Mouse (Mus musculus): ENCODE data around the gene Sgpp1. TPM values are rescaled to one million over a fixed set of nuclear protein-coding genes. Genes with fewer than 3 reads are reported as not detected.

Gene Sgpp1
- 13.4 and 15.0 TPM in 2 replicates for polyA plus RNA-seq (2015; fragmentation: Nextera tagmentation; extraction: Ambion mirVana)

DNA sequence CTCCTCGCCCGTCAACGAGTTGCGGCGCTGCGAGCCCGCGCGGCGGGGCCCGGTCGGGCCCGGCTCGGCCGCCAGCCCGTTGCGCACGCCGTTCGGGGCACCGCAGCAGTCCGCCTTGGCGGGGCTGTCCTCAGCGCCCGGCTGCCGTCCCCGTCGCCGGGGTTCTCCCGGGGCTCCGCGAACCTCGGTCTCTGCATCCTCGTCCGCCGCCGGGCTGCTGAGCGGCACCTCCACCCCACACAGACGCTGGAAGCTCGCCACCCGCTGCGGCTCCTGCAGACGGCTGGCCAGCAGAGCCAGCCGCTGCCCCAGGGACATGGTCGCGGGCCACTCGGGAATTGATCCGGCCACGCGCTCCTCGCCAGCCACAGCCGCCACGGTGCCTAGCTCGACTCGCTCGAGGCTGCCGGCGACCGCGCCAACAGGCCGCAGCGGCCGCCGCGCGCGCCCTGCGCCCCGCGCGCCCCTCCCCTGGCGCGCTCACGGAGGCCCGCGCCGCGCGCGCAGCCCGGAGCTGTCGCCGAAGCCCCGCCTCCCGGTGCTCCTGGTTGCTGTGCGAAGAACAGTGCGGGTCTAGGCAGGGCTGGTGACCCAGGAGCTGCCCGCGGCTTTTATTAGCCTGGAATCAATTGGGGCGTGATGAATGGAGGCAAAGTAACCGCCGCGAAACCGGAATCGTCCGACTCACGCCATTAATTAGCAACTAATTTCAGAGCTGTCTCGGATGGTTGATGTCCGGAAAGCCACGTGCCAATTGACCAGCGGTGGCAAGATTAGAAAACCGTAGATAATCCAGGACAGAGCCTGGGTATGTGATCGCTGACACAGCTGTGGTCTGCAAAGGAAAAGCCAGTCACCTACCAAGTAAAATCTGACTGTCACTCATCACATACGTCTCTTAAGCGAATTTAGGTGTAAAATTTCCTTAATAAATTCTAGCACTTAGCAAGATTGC is at the start of gene Sgpp1:
Gene Sgpp1, minus strand, starts transcription at position 484 of the 955 bp plus-strand sequence.
- Histone ChIP-seq H3K27me3 (ENCODE audit: control insufficient read depth, insufficient read depth, low read depth, low read length) (no peaks in the 10 kb centered on the region), H3K9me3 (ENCODE audit: control insufficient read depth, low read length) (no peaks in the 10 kb centered on the region), H3K27ac (ENCODE audit: low read length) (peak within 1 kb of the TSS; percentile 70), H3K4me2 (ENCODE audit: low read depth, low read length) (peak within 1 kb of the TSS; percentile 98), H3K4me3 (ENCODE audit: low read length) (peak within 1 kb of the TSS; percentile 90), H3K9ac (ENCODE audit: low read length) (peak within 1 kb of the TSS; percentile 95), H3K4me1 (replicated peaks; ENCODE audit: control insufficient read depth, insufficient read depth, low read length) (peaks cover 12% of the 10 kb centered on the region), H3K36me3 (ENCODE audit: control insufficient read depth, insufficient read depth, low read length) (no peaks in the 10 kb centered on the region)
- under 1% methylated on average over 73 of the region's 105 CpGs for WGBS
- peak; percentile 93 for ATAC-seq (ENCODE audit: low read depth)

DNA sequence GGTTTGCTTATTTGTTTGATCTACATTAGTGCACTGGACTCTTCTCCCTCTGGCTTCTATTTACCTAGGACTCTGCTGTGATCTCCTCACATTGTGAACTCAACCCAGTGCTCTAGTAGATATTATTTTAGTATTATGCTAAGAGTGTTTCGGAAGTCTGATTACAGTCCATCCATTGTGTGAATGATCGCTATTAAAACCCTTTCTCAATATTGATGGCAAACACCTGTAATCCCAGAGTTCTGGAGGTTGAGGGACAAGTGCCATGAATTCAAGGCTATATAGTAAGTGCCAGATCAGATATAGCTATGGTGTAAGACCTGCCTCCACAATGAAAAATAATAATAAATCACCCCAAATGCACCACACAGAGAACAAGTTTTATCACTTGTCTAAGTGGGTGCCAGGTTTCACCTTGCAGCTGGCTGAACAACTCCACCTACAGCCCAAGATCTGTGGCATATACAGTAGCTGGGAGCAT is 48.8 kb upstream of the Sgpp1 start:
- WGBS = 83% methylated on average over 2 of the region's 2 CpGs
- Histone ChIP-seq H3K9ac (ENCODE audit: low read length) (no peak overlapping the region), H3K36me3 (ENCODE audit: control insufficient read depth, insufficient read depth, low read length) (no peaks in the 10 kb centered on the region), H3K27me3 (ENCODE audit: control insufficient read depth, insufficient read depth, low read depth, low read length) (no peaks in the 10 kb centered on the region), H3K4me3 (ENCODE audit: low read length) (no peak overlapping the region), H3K27ac (ENCODE audit: low read length) (no peak overlapping the region), H3K4me2 (ENCODE audit: low read depth, low read length) (no peak overlapping the region), H3K4me1 (replicated peaks; ENCODE audit: control insufficient read depth, insufficient read depth, low read length) (no peaks in the 10 kb centered on the region), H3K9me3 (ENCODE audit: control insufficient read depth, low read length) (no peaks in the 10 kb centered on the region)
- no peak for ATAC-seq (ENCODE audit: low read depth)

DNA sequence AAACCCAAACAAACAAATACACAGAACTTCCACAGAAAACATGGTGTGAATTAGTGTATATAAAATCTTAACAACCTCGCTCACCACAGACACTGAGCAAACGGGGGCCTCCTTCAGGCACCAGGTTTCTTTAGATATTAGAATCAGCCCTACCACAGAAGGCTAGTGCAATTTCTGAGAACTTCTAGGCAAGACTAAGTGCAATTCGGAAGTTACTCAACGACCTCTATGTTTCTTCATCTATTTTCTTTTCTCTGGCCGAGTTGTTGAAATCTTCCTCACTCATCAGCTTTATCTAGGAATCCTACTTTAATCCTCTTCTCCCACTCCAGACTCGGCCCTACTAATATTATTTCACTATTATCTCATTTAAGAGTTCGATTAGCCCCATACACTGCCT is 46.5 kb upstream of the Sgpp1 start:
- no peak overlapping the region for H3K4me2 ChIP-seq (ENCODE audit: low read depth, low read length)
- no peaks in the 10 kb centered on the region for H3K36me3 ChIP-seq (ENCODE audit: control insufficient read depth, insufficient read depth, low read length)
- no peak overlapping the region for H3K27ac ChIP-seq (ENCODE audit: low read length)
- H3K9me3 ChIP-seq (ENCODE audit: control insufficient read depth, low read length) = no peaks in the 10 kb centered on the region
- WGBS = 73% methylated on average over 7 of the region's 7 CpGs
- no peaks in the 10 kb centered on the region for H3K4me1 ChIP-seq (replicated peaks; ENCODE audit: control insufficient read depth, insufficient read depth, low read length)
- H3K27me3 ChIP-seq (ENCODE audit: control insufficient read depth, insufficient read depth, low read depth, low read length) = no peaks in the 10 kb centered on the region
- no peak overlapping the region for H3K9ac ChIP-seq (ENCODE audit: low read length)
- H3K4me3 ChIP-seq (ENCODE audit: low read length) = no peak overlapping the region
- ATAC-seq (ENCODE audit: low read depth) = no peak

DNA sequence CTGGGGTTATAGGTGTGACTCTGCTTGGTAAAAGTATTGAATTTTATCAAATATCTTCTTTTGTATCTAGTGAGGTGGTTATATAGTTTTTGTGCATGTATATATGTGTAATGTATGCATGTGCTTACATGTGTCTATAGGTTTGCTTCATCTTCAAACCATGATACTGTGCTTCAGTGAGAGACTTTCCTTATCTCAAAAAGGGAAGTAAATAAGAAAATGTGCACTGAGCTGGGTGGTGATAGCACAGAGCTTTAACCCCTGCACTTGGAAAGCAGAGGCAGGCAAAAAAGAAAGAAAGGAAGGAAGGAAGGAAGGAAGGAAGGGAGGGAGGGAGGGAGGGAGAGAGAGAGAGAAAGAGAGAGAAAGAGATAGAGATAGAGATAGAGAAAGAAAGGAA is 45.9 kb upstream of the Sgpp1 start:
- no peak for ATAC-seq (ENCODE audit: low read depth)
- Histone ChIP-seq H3K4me1 (replicated peaks; ENCODE audit: control insufficient read depth, insufficient read depth, low read length) (no peaks in the 10 kb centered on the region), H3K36me3 (ENCODE audit: control insufficient read depth, insufficient read depth, low read length) (no peaks in the 10 kb centered on the region), H3K4me3 (ENCODE audit: low read length) (no peak overlapping the region), H3K9me3 (ENCODE audit: control insufficient read depth, low read length) (no peaks in the 10 kb centered on the region), H3K4me2 (ENCODE audit: low read depth, low read length) (no peak overlapping the region), H3K9ac (ENCODE audit: low read length) (no peak overlapping the region), H3K27me3 (ENCODE audit: control insufficient read depth, insufficient read depth, low read depth, low read length) (no peaks in the 10 kb centered on the region), H3K27ac (ENCODE audit: low read length) (no peak overlapping the region)

DNA sequence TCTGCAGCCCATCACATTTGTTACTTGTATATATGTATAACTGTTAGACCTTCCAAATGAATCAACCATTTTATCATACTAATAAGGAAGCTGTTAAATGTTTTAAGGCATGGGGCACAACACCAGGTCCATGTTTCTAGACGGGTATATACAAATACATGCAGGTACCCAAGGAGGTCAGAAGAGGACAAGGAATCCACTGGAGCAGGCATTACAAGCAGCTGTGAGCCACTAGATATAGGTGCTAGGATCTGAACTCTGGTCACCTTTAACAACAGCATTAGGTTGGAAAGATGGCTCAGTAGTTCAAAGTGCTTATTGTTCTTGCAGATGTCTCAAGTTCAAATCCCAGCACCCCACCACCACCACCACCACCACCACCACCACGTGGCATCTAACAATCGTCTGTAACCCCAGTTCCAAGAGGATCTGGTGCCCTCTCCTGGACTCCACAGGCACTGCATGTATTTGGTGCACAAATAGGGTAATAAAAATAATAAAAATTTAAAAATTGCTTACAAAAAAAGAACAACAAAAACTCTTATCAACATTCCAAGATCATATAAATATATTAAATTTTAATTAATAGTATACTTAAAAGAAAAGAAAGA is 37.0 kb upstream of the Sgpp1 start:
- no peaks in the 10 kb centered on the region for H3K9me3 ChIP-seq (ENCODE audit: control insufficient read depth, low read length)
- WGBS = 23% methylated on average over 3 of the region's 3 CpGs
- no peak for ATAC-seq (ENCODE audit: low read depth)

DNA sequence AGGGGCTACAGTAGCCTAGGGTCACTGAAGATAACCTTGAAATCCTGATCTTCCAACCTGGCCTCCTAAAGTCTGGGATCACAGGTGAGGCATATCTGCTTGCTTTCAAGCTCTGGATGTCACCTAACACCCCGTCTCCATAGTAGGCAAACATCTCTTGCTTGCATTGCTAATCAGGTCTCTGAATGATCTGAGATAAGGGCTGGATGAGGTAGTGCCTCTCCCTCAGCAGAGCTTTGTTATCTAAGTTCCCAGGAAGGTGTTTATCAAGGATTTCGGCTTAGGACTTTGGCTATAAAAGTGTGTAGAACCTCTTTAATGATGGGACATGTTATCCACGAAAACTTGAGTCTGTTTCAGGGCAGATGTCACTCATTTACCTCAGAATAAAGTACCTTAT is 35.9 kb upstream of the Sgpp1 start:
- Histone ChIP-seq H3K4me2 (ENCODE audit: low read depth, low read length) (no peak overlapping the region), H3K9ac (ENCODE audit: low read length) (no peak overlapping the region), H3K4me1 (replicated peaks; ENCODE audit: control insufficient read depth, insufficient read depth, low read length) (no peaks in the 10 kb centered on the region), H3K36me3 (ENCODE audit: control insufficient read depth, insufficient read depth, low read length) (no peaks in the 10 kb centered on the region), H3K27me3 (ENCODE audit: control insufficient read depth, insufficient read depth, low read depth, low read length) (no peaks in the 10 kb centered on the region), H3K27ac (ENCODE audit: low read length) (no peak overlapping the region), H3K9me3 (ENCODE audit: control insufficient read depth, low read length) (no peaks in the 10 kb centered on the region), H3K4me3 (ENCODE audit: low read length) (no peak overlapping the region)
- 17% methylated on average over 3 of the region's 3 CpGs for WGBS
- ATAC-seq (ENCODE audit: low read depth) = no peak

More for the DNA sequence above, 37.0 kb upstream of the Sgpp1 start:
- Histone ChIP-seq H3K9ac (ENCODE audit: low read length) (no peak overlapping the region), H3K4me2 (ENCODE audit: low read depth, low read length) (no peak overlapping the region), H3K36me3 (ENCODE audit: control insufficient read depth, insufficient read depth, low read length) (no peaks in the 10 kb centered on the region), H3K4me1 (replicated peaks; ENCODE audit: control insufficient read depth, insufficient read depth, low read length) (no peaks in the 10 kb centered on the region), H3K27me3 (ENCODE audit: control insufficient read depth, insufficient read depth, low read depth, low read length) (no peaks in the 10 kb centered on the region), H3K27ac (ENCODE audit: low read length) (no peak overlapping the region), H3K4me3 (ENCODE audit: low read length) (no peak overlapping the region)

DNA sequence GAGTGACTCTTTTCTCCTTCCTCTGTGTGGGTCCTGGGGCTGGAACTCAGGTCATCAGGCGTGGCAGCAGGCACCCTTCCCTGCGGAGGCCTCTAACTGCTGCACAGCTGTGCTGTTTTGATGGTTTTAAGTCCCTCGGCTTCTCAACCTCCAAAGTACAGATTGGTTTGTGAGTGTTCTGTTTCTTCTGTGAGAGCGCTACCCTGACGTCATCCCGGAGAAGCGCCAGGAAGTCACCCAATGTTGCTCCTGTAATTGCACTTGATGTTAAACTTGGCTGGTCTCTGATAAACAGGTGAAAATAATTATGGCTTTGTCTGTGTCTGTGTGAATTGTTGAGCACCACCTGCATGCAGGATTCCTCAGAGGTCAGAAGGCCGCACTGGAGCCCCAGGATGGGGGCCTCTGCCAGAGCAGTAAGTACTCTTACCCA is 31.4 kb upstream of the Sgpp1 start:
- Histone ChIP-seq H3K4me3 (ENCODE audit: low read length) (no peak overlapping the region), H3K27me3 (ENCODE audit: control insufficient read depth, insufficient read depth, low read depth, low read length) (no peaks in the 10 kb centered on the region), H3K9me3 (ENCODE audit: control insufficient read depth, low read length) (no peaks in the 10 kb centered on the region), H3K36me3 (ENCODE audit: control insufficient read depth, insufficient read depth, low read length) (no peaks in the 10 kb centered on the region), H3K27ac (ENCODE audit: low read length) (no peak overlapping the region), H3K4me2 (ENCODE audit: low read depth, low read length) (no peak overlapping the region), H3K9ac (ENCODE audit: low read length) (no peak overlapping the region), H3K4me1 (replicated peaks; ENCODE audit: control insufficient read depth, insufficient read depth, low read length) (no peaks in the 10 kb centered on the region)
- 49% methylated on average over 8 of the region's 8 CpGs for WGBS
- ATAC-seq (ENCODE audit: low read depth) = no peak

DNA sequence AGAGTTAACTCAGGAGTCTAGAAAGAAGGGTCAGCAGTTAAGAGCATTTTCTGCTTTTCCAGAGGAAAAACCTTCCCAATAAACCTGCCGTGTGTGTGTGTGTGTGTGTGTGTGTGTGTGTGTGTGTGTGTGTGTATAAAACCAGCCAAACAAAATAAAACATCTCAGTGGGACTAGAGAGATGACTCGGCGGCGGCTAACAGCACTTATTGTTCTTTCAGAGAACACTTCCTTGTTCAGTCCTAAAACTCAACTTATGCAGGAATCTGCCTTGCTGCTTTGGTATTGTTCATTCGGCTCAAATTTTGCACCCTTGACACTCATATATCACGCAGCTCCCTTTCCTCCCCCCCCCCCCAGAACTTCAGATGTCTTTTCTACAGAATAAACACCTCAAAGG is 30.9 kb upstream of the Sgpp1 start:
- Histone ChIP-seq H3K4me1 (replicated peaks; ENCODE audit: control insufficient read depth, insufficient read depth, low read length) (no peaks in the 10 kb centered on the region), H3K27me3 (ENCODE audit: control insufficient read depth, insufficient read depth, low read depth, low read length) (no peaks in the 10 kb centered on the region), H3K9ac (ENCODE audit: low read length) (no peak overlapping the region), H3K4me3 (ENCODE audit: low read length) (no peak overlapping the region), H3K36me3 (ENCODE audit: control insufficient read depth, insufficient read depth, low read length) (no peaks in the 10 kb centered on the region), H3K27ac (ENCODE audit: low read length) (no peak overlapping the region), H3K4me2 (ENCODE audit: low read depth, low read length) (no peak overlapping the region; the same call in 1 of the 2 replicates), H3K9me3 (ENCODE audit: control insufficient read depth, low read length) (no peaks in the 10 kb centered on the region)
- no peak for ATAC-seq (ENCODE audit: low read depth)
- whole genome bisulfite sequencing = 50% methylated on average over 6 of the region's 6 CpGs

DNA sequence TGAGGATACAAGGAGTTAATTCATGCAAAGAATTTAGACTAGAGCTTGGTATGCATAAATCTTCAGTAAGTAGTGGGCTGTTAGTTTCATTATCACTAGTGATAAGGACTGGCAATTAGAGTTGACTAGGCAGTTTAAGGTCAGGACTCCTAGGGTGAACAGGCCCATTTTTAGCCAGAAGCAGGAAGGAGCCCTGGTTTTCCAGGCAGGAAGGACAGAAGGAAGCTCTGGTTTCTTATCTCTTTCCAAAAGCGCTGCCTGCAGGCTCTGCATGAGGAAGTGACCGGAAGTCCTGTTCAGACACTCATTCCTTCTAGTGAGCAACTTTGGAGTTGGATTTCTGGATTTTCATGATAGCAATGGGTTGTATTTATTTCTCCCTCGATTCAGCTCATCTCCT is 30.2 kb upstream of the Sgpp1 start:
- Histone ChIP-seq H3K4me2 (ENCODE audit: low read depth, low read length) (peak overlapping the region; percentile 12; the same call in 1 of the 2 replicates), H3K27me3 (ENCODE audit: control insufficient read depth, insufficient read depth, low read depth, low read length) (no peaks in the 10 kb centered on the region), H3K9ac (ENCODE audit: low read length) (0 out of 2 replicates have a peak overlapping the region, but pooled peaks have one; percentile 8), H3K4me3 (ENCODE audit: low read length) (no peak overlapping the region), H3K9me3 (ENCODE audit: control insufficient read depth, low read length) (no peaks in the 10 kb centered on the region), H3K4me1 (replicated peaks; ENCODE audit: control insufficient read depth, insufficient read depth, low read length) (no peaks in the 10 kb centered on the region), H3K36me3 (ENCODE audit: control insufficient read depth, insufficient read depth, low read length) (no peaks in the 10 kb centered on the region), H3K27ac (ENCODE audit: low read length) (peak overlapping the region; percentile 42; the same call in 1 of the 2 replicates)
- ATAC-seq (ENCODE audit: low read depth) = no peak
- 39% methylated on average over 3 of the region's 3 CpGs for WGBS

All from lung, embryonic 16.5 days (tissue).